Mouse (Mus musculus) kidney, adult 9 months (tissue): Measurements from ENCODE around the gene Dpf3.

Experiments used
- DNase-seq: peaks from one replicate; pipeline ENCODE4 v3.0.0; 2022

Dpf3 gene

DNA sequence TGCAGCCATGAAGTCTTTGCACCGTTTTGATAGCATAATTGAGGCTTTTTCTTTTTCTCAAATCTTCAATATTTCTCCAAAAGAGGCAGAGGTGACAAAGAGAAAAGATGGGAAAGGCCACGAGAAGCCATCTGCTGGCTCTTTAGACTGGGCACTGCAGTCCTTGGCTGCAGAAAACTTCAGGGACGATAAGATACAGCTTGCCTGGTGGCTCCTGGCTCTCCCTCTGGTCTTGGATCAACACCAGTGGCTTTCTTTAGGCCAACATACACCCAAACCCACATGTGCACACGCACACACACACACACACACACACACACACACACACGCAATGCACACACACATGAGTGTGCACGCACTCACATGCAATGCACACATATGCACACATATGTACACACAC is 278.7 kb downstream of the Dpf3 start:
- no peak for DNase-seq

DNA sequence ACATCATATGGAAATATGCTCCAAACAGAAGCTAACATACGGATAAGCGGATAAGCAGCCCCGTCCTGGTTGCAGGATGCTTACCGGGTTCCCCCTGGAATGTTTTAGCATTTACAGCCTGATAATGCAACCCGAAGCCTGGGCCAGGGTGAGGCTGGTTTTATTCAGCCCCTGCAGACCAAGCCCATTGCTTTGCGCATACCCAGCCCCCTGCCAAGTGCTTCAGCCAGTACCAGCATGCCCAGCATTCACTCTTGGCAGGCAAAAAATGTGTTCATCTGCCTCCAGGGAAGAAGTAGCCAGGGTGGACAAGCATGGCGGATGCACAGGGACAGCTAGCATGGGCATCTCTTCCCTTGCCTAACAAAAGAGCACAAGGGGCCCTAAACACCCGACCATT is 279.5 kb downstream of the Dpf3 start:
- DNase-seq, result no peak

DNA sequence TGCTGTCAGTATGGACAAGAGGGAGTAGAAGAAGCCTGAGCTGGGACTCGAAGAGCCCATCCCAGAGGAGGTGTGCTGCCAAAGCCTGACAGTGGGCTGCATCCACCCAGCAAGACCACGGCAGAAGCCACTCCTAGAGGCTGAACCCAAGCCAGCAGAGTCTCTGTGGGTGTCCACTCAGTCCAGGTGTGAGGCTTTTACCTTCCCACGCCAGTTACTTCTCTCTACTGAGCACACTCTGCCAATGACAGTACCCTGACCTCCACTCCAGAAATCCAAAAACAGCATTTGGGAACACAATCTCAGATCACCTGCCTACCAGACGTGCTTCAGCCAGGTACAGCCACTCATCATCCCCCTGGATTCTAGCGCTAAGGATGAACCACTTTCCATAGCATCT is 280.0 kb downstream of the Dpf3 start:
- DNase-seq, result no peak

DNA sequence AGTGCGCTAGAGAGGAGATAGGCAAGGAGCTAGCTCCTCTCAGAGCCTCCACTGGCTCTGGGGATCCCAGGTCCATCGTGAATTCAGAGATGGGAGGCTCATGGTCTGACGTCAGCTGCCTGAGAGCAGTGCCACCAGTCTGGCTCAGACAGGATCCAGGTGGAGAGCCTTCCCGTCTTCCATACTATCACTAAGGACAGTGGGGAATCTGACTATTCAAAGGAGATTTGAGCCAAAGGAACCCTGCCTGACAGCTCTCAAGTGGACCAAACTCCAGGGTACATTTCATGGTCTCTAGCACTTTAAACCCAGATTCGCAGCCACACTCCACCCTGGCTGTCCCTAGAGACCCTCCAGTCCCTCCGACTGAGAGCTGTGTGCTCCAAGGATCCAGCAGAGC is 280.6 kb downstream of the Dpf3 start:
- no peak for DNase-seq

DNA sequence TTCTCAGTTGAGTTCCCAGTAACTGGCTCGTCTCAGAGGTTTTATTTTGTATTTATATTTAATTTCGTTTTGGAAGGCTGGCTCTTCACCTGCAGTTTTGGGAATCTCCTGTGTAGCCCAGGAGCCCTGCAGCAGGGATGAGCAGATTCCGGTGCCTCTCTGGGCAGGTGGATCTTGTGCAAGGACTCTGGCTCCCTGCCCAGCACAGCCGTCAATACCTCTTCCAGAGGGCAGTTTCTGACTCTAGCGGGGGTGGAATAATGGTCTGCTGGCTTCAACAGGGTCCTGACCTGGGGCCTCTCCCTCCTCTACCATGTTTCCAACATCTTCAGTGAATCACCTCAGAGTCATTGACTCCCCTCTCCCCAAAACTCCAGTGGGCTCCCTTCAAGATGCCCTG is 283.2 kb downstream of the Dpf3 start:
- no peak for DNase-seq

- no peak for DNase-seq
These were observed 285.8 kb downstream of the Dpf3 start for GRCm38 (mm10) chr12:83201674-83202073.

DNA sequence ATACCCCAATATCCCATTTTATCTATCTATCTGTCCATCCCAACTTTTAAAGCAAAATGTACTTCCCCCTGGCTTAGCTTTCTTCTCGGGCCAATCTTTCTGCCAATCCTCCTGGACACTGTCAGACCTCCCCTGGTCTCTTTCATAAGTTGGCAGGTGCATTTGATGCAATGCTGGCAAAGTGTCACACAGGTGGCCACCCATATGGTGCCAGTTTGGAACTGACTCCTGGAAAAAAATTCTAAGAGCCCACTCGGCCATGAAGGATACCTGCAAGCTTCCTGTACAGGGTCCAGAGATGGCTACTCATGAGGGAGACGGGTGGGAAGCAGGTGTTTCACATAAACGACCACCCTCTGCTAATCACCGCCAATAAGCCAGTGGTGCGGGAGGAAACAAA is 307.0 kb downstream of the Dpf3 start:
- no peak for DNase-seq

- DNase-seq, result no peak
These were observed 307.7 kb downstream of the Dpf3 start for GRCm38 (mm10) chr12:83179860-83180259.

GRCm38 (mm10) chr12:83178770-83179169 is 308.7 kb downstream of the Dpf3 start:
- DNase-seq, result no peak

DNA sequence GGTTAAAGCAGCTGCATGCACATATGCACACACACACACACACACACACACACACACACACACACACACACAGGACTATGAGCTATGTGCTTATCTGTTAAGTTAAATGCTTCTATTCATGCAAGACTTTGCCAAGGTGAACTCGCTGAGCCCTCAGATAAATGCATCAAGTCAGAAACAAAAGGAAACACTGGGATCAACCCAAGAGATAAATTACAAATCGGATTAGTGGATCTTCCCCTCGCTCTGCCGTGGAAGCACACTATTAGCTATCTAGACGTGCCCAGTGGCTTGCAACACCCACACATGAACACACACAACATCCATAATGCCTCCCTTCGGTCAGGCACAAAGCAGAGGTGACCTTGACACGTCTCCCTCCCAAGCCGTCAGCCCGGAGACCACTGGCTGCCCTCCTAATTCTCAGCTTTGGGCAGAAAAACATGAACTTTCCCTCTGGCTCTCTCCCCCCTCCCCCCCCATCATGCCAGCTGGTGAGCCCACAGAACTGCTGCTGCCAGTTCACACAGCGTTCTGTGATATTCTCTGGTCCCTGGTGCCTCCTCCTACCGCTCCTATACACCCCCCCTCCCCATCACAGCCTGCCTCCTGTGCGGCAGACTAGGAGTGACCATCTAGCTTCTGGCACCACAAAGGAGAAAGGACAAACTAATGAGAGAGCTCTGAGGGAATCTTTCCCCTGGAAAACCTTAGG is 317.9 kb downstream of the Dpf3 start:
- DNase-seq, result no peak

DNA sequence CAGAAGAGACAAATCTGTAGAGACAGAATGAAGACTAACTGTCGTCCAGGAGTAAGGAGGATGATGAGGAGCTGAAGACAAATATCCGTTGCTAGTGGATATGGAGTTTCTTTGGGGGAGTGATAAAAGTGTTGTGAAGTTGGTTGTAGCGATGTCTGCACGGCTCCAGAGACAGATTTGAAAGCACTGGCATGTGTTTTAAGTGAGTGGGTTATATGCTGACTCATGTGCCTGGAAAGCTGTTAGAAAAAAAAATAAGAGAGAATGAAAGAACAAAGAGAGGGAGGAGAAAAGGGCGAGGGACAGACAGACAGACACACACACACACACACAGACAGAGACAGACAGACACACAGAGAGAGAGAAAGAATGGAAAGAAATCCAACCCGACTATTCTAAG is 319.2 kb downstream of the Dpf3 start:
- no peak for DNase-seq

- DNase-seq, result no peak
These were observed 322.5 kb downstream of the Dpf3 start for GRCm38 (mm10) chr12:83165058-83165457.
